Mouse (Mus musculus) 3T3-L1 (cell line): ENCODE data around the gene Tas2r119.

Experiments
- DNase-seq: peaks from one replicate; pipeline ENCODE4 v3.0.0-alpha.2; 2015; ENCODE audit warnings: low read depth, low spot score

The Tas2r119 gene

GRCm38 (mm10) chr15:32225394-32225793 lies 48.3 kb downstream of the Tas2r119 start:
- no peak for DNase-seq

- no peak for DNase-seq
These were observed 49.3 kb downstream of the Tas2r119 start for GRCm38 (mm10) chr15:32226381-32226780.

DNA sequence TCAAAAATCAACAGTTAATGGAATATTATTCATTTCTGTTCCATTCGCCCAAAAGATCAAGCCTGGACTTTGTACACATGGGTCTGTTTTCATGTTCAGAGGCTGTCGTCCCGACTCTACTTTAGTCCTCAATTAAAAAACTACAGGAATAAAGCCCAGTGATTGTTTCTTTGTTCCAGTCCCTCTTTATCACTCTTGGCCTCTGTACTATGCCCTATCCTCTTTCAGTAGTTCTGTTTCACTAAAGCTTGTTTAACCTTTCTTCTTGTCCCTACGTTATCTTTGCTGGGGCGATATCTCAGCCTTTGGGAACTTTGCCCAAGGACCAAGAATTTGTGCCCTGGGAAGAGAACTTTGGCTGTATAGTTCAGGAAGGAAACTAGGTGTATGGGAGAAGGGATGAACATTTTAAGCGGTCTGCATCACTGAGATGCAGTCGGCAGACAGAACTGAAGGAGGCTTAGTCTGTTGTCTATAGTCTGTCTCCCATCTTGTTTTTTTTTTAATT lies 49.9 kb downstream of the Tas2r119 start:
- DNase-seq: no peak
